Mouse (Mus musculus) liver, postnatal 0 days (tissue): Measurements from ENCODE around the gene Zfp148. TPM values are rescaled to one million over a fixed set of nuclear protein-coding genes. Genes with fewer than 3 reads are reported as not detected.
A peak's percentile ranks its signal among the peaks of the same experiment; 100 is the strongest.
"Not testable (repeated sequence)": the region's sequence is repeated elsewhere in the genome, so short reads cannot be mapped to it uniquely, and the experiment has no call there.

Experiments used
- ATAC-seq: fragments of 200-750 bp; cut with Nextera tagmentation; 2 replicates; pipeline ENCODE4 v1.8.0; 2017; ENCODE audit warnings: mild to moderate bottlenecking, moderate library complexity
- DNase-seq: peaks from one replicate; pipeline ENCODE4 v3.0.0-alpha.2; 2016
- H3K27ac ChIP-seq: fragments of 300-500 bp; sonication (generic); 2 replicates; pipeline ENCODE4 v1.5.1; 2014; ENCODE audit warnings: antibody characterized with exemption, moderate library complexity, mild to moderate bottlenecking, low read depth
- H3K27me3 ChIP-seq: fragments of 300-500 bp; sonication (generic); 2 replicates; pipeline ENCODE4 v1.6.1; 2014; ENCODE audit warnings: low read length, control low read depth, mixed read lengths; ENCODE audit not compliant: insufficient read depth
- H3K36me3 ChIP-seq: fragments of 300-500 bp; sonication (generic); replicated peaks from 2 replicates; pipeline ENCODE4 v1.6.1; 2014; ENCODE audit warnings: mild to moderate bottlenecking, control low read depth, low read length, moderate library complexity, mixed read lengths; ENCODE audit not compliant: insufficient read depth
- H3K4me1 ChIP-seq: fragments of 300-500 bp; sonication (generic); 2 replicates; pipeline ENCODE4 v1.6.1; 2014; ENCODE audit warnings: antibody characterized with exemption, mild to moderate bottlenecking, control low read depth; ENCODE audit not compliant: insufficient read depth
- H3K4me2 ChIP-seq: fragments of 300-500 bp; sonication (generic); 2 replicates; pipeline ENCODE4 v1.6.1; 2014; ENCODE audit warnings: low read depth, mild to moderate bottlenecking, low read length, moderate library complexity, mixed read lengths
- H3K4me3 ChIP-seq: fragments of 300-500 bp; sonication (generic); 2 replicates; pipeline ENCODE4 v1.5.1; 2014; ENCODE audit warnings: low read depth, low read length
- H3K9ac ChIP-seq: fragments of 300-500 bp; sonication (generic); replicated peaks from 2 replicates; pipeline ENCODE4 v1.6.1; 2014; ENCODE audit warnings: mild to moderate bottlenecking, moderate library complexity
- H3K9me3 ChIP-seq: fragments of 300-500 bp; sonication (generic); 2 replicates; pipeline ENCODE4 v1.6.1; 2016; ENCODE audit warnings: mild to moderate bottlenecking, control low read depth, low read length, mixed read lengths
- CTCF ChIP-seq: sonication (generic); IDR thresholded peaks from 2 replicates; pipeline ENCODE4 v1.5.1; 2016; ENCODE audit warnings: antibody characterized with exemption, low read depth
- EP300 ChIP-seq: IDR thresholded peaks from 2 replicates; pipeline ENCODE4 v1.6.1; 2016; ENCODE audit warnings: antibody characterized with exemption, low read depth, mild to moderate bottlenecking
- WGBS: fragments of 180-500 bp; shearing (Covaris S2); extraction: QIAGEN DNeasy Blood & Tissue Kit; methylation state at CpG from one replicate; pipeline ENCODE4 v1.1.7; 2014; ENCODE audit not compliant: insufficient replicate concordance; 5-methylcytosine and 5-hydroxymethylcytosine counted together
- polyA plus RNA-seq: library from polyadenylated mRNA; unstranded; fragments of >200 nt; fragmentation: Nextera tagmentation; extraction: Ambion mirVana; gene quantifications from 2 replicates; pipeline ENCODE4 v1.2.1, GENCODE M21; 2015

The Zfp148 gene
- 11.7 and 13.2 TPM in 2 replicates for polyA plus RNA-seq

GRCm38 (mm10) chr16:33379944-33380881 lies at the start of gene Zfp148:
TSS of gene Zfp148 (plus strand) at chr16:33380836.
- peak within 1 kb of the TSS; percentile 95 for H3K9ac ChIP-seq
- not testable (repeated sequence) for H3K27me3 ChIP-seq, H3K36me3 ChIP-seq, H3K4me1 ChIP-seq, H3K9me3 ChIP-seq
- peak; percentile 92 for DNase-seq
- H3K4me2 ChIP-seq: peak within 1 kb of the TSS; percentile 93
- peak within 1 kb of the TSS; percentile 95 for H3K27ac ChIP-seq
- H3K4me3 ChIP-seq: peak within 1 kb of the TSS; percentile 89
- peak; percentile 19; the same call in 1 of the 2 replicates for TF ChIP-seq CTCF
- ATAC-seq: peak; percentile 91
- 2% methylated on average over 50 of the region's 50 CpGs for WGBS

- H3K27ac ChIP-seq: no peak overlapping the region
- no peak overlapping the region for H3K4me3 ChIP-seq
- H3K36me3 ChIP-seq: no peaks in the 10 kb centered on the region
- ATAC-seq (no peak), DNase-seq (no peak)
- H3K4me2 ChIP-seq: no peak overlapping the region
- H3K9me3 ChIP-seq: no peaks in the 10 kb centered on the region
- TF ChIP-seq CTCF (no peak), EP300 (no peak)
- no peak overlapping the region for H3K9ac ChIP-seq
- H3K4me1 ChIP-seq: 0 out of 2 replicates have a peak, but pooled peaks cover under 1% of the 10 kb centered on the region
- H3K27me3 ChIP-seq: no peaks in the 10 kb centered on the region
- 84% methylated on average over 14 of the region's 14 CpGs for WGBS
Measured at GRCm38 (mm10) chr16:33333015-33333414, 47.6 kb upstream of the Zfp148 start.

DNA sequence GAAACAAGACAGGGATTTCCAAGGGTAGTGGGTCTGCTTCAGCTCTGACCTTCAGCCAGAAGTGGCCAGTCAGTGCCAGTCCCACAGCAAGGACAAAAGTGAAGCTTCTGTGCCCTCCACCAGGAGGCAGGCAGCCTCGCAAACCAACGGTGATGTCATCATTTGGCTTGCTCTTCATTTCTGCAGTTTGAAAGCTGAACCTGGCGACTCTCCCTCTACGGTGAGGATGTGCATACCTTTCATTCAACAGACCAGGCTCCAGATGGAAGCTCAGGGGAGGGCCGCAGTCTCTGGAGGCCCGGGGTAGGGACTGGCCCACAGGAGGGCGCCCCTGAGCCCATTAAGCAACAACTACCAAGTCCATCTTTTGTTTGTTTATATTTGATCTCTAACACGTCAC lies 43.5 kb upstream of the Zfp148 start:
- DNase-seq: peak; percentile 83
- peak overlapping the region; percentile 72; the same call in 1 of the 2 replicates for H3K27ac ChIP-seq
- H3K4me3 ChIP-seq: no peak overlapping the region
- H3K4me1 ChIP-seq: peaks cover 7% of the 10 kb centered on the region; the same call in 1 of the 2 replicates
- 15% methylated on average over 8 of the region's 8 CpGs for WGBS
- no peaks in the 10 kb centered on the region for H3K36me3 ChIP-seq
- TF ChIP-seq CTCF (peak; percentile 76), EP300 (no peak)
- H3K9me3 ChIP-seq: no peaks in the 10 kb centered on the region
- no peak overlapping the region for H3K9ac ChIP-seq
- no peaks in the 10 kb centered on the region for H3K27me3 ChIP-seq
- H3K4me2 ChIP-seq: peak overlapping the region; percentile 16; the same call in 1 of the 2 replicates
- peak; percentile 95 for ATAC-seq

DNA sequence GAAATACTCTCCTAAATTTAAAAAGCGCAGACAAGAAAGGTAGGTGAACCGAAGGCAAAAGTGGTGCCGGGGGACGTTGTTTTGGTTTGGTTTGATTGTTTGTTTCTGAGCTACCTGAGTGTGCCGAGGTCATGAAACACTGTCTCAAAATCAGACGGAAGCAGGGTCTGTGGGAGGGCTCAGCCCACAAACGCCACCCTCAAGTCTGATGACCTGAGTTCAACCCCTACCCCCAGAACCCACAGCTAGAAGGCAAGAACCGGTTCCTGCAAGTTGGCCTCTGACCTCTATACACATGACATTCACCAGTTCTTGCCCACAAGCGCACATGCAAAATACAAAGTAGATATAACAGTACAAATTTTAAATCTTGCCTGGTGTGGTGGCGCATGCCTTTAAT lies 43.0 kb upstream of the Zfp148 start:
- ATAC-seq (no peak), DNase-seq (no peak)
- TF ChIP-seq EP300 (no peak), CTCF (no peak)
- Histone ChIP-seq H3K4me3 (0 out of 2 replicates have a peak overlapping the region, but pooled peaks have one; percentile 1), H3K36me3 (no peaks in the 10 kb centered on the region), H3K4me1 (peaks cover 7% of the 10 kb centered on the region; the same call in 1 of the 2 replicates), H3K9me3 (no peaks in the 10 kb centered on the region), H3K27ac (peak overlapping the region; percentile 72), H3K9ac (no peak overlapping the region), H3K27me3 (no peaks in the 10 kb centered on the region), H3K4me2 (peak overlapping the region; percentile 16; the same call in 1 of the 2 replicates)
- 68% methylated on average over 10 of the region's 10 CpGs for WGBS

DNA sequence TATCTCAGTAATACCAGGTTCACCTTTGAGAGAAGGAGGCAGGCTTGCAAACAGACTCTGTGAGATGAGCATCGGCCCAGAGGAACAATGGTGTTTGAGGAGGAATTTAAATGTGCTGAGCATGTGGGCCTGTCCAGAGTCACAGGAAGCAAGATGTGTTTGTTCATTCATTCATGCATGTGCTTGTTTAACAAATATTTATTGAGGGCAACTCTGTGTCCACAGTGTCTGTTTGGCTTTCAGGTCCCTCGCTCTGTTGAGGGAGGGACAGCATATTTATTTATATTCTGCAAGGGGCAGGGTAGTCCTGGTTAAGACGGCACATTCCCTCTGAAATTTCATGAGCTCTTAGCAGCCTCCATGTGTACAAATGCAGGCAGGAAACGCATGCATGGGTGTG lies 42.1 kb upstream of the Zfp148 start:
- ATAC-seq: peak; percentile 47
- Histone ChIP-seq H3K4me3 (no peak overlapping the region), H3K4me1 (peaks cover 10% of the 10 kb centered on the region; the same call in 1 of the 2 replicates), H3K4me2 (no peak overlapping the region), H3K36me3 (no peaks in the 10 kb centered on the region), H3K27ac (peak overlapping the region; percentile 72; the same call in 1 of the 2 replicates), H3K9ac (no peak overlapping the region), H3K27me3 (no peaks in the 10 kb centered on the region), H3K9me3 (no peaks in the 10 kb centered on the region)
- WGBS: 35% methylated on average over 4 of the region's 4 CpGs
- DNase-seq: no peak
- TF ChIP-seq CTCF: no peak
- no peak for TF ChIP-seq EP300

DNA sequence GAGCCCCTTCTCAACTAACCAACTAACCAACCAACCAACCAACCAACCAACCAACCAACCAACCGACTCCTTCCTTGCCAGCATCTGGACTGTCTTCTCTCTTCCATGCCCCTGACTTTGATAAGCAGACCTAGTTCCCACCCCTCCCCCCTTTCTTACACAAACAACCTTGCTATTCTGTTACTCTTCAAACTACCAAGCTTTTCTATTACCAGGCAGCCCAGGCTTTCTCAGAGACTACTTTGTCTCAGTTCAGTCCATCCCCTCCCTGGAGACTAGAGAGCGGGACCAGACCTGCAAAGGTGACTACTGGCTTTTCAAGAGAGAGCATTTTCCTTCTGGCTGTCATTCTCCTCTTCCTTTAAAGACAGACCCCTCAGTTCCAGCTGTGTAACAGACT lies 41.2 kb upstream of the Zfp148 start:
- no peak overlapping the region for H3K4me2 ChIP-seq

More for the DNA sequence above, 41.2 kb upstream of the Zfp148 start:
- ATAC-seq (no peak), DNase-seq (no peak)
- Histone ChIP-seq H3K9me3 (no peaks in the 10 kb centered on the region), H3K36me3 (no peaks in the 10 kb centered on the region), H3K9ac (no peak overlapping the region), H3K27ac (no peak overlapping the region), H3K4me3 (no peak overlapping the region), H3K27me3 (no peaks in the 10 kb centered on the region), H3K4me1 (peaks cover 13% of the 10 kb centered on the region; the same call in 1 of the 2 replicates)
- WGBS: 56% methylated on average over 2 of the region's 2 CpGs
- TF ChIP-seq EP300 (no peak), CTCF (no peak)
